Mouse (Mus musculus): Measurements from ENCODE around the gene Rasgrp2. TPM values are rescaled to one million over a fixed set of nuclear protein-coding genes. Genes with fewer than 3 reads are reported as not detected.

Gene Rasgrp2
- total RNA-seq, 1 experiment: 81.7 TPM

DNA sequence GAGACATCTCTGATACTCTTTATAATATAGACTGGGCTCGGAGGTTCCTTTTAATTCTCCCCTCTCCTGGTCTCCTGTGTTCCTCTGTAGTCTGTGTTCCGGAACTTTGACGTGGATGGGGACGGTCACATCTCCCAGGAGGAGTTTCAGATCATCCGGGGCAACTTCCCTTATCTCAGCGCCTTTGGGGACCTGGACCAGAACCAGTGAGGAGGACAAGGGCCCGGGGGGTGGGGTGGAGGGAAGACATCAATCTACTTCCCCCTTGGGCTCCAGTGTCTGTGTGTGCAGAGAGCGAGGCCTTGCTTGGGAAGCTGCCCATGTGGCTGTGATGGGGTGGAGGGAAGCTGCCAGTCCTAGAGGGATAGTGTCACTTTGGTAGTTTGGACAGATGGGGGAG, 9.6 kb downstream of the Rasgrp2 start:
- TF ChIP-seq HCFC1 (IDR thresholded peaks at IDR 0.05; ENCODE audit: borderline replicate concordance, insufficient read depth, low read length) (no peak), ZNF384 (IDR thresholded peaks at IDR 0.05; ENCODE audit: low read depth, low read length) (no peak), MAFK (IDR thresholded peaks at IDR 0.05; ENCODE audit: insufficient read depth, low read depth, low read length) (no peak)
- in situ Hi-C loops (cut with MboI; ENCODE audit: low sequenced_read_pairs in 2 of 2, unreplicated experiment in 2 of 2): no loop called here
- H3K4me3 ChIP-seq (ENCODE audit: insufficient read depth in 1 of 2, low read depth in 1 of 2, low read length in 2 of 2, poor library complexity in 1 of 2, severe bottlenecking in 1 of 2): peak overlapping the region; percentile 45 to 54; a peak in 3 of 4 replicates
- H3K36me3 ChIP-seq (ENCODE audit: control insufficient read depth, insufficient read depth, low read length, poor library complexity, severe bottlenecking): peaks cover 2% of the 10 kb centered on the region; the same call in 1 of the 2 replicates
- peak overlapping the region; percentile 42; the same call in 1 of the 2 replicates for H3K9ac ChIP-seq (ENCODE audit: insufficient read depth, low read depth, low read length, poor library complexity, severe bottlenecking)
- peak overlapping the region; percentile 73; the same call in 1 of the 2 replicates for H3K27ac ChIP-seq (ENCODE audit: insufficient read depth, low read depth, low read length, poor library complexity, severe bottlenecking)
- no peaks in the 10 kb centered on the region for H3K9me3 ChIP-seq (ENCODE audit: control insufficient read depth, insufficient read depth, low read depth, low read length)
- DNase-seq (ENCODE audit: low read depth, low spot score): no peak
- peaks cover 6 to 40% of the 10 kb centered on the region in 2 experiments for H3K4me1 ChIP-seq (ENCODE audit: control insufficient read depth in 2 of 2, insufficient read depth in 2 of 2, low read length in 2 of 2, poor library complexity in 1 of 2)

GRCm38 (mm10) chr19:6409176-6409575, 10.0 kb downstream of the Rasgrp2 start:
- Histone ChIP-seq H3K4me3 (ENCODE audit: insufficient read depth in 1 of 2, low read depth in 1 of 2, low read length in 2 of 2, poor library complexity in 1 of 2, severe bottlenecking in 1 of 2) (no peak overlapping the region), H3K9me3 (ENCODE audit: control insufficient read depth, insufficient read depth, low read depth, low read length) (no peaks in the 10 kb centered on the region), H3K9ac (ENCODE audit: insufficient read depth, low read depth, low read length, poor library complexity, severe bottlenecking) (no peak overlapping the region), H3K27ac (ENCODE audit: insufficient read depth, low read depth, low read length, poor library complexity, severe bottlenecking) (no peak overlapping the region), H3K36me3 (ENCODE audit: control insufficient read depth, insufficient read depth, low read length, poor library complexity, severe bottlenecking) (no peaks in the 10 kb centered on the region; the same call in 1 of the 2 replicates), H3K4me1 (ENCODE audit: control insufficient read depth in 2 of 2, insufficient read depth in 2 of 2, low read length in 2 of 2, poor library complexity in 1 of 2) (peaks cover 7 to 38% of the 10 kb centered on the region in 2 experiments)
- DNase-seq (ENCODE audit: low read depth, low spot score): no peak
- in situ Hi-C loops (cut with MboI; ENCODE audit: low sequenced_read_pairs in 2 of 2, unreplicated experiment in 2 of 2): no loop called here
- TF ChIP-seq ZNF384 (IDR thresholded peaks at IDR 0.05; ENCODE audit: low read depth, low read length) (no peak), MAFK (IDR thresholded peaks at IDR 0.05; ENCODE audit: insufficient read depth, low read depth, low read length) (peak; percentile 58; the same call in 1 of the 2 replicates), HCFC1 (IDR thresholded peaks at IDR 0.05; ENCODE audit: borderline replicate concordance, insufficient read depth, low read length) (no peak), CHD2 (IDR thresholded peaks at IDR 0.05; ENCODE audit: low read depth, low read length) (no peak), ZC3H11A (IDR thresholded peaks at IDR 0.05; ENCODE audit: borderline replicate concordance, low read depth, low read length) (no peak)

DNA sequence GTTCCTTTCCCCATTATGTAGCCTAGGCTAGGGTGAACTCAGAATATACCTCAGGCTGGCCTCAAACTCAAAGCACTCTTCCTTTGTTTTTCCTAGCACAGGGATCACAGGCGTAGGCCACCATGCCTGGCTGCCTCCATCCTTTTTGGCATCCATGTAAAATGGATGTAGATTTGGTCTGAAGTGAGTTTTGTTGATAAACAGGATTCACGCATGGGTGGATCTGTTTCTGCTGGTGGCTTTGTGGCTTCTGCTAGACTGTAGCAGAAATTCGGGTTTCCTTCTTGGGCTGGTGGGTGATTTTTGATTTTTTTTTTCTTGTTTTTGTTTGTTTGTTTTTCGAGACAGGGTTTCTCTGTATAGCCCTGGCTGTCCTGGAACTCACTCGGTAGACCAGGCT, 10.8 kb downstream of the Rasgrp2 start:
- TF ChIP-seq ZNF384 (IDR thresholded peaks at IDR 0.05; ENCODE audit: low read depth, low read length): no peak
- TF ChIP-seq MAFK (IDR thresholded peaks at IDR 0.05; ENCODE audit: insufficient read depth, low read depth, low read length): no peak
- Histone ChIP-seq H3K9me3 (ENCODE audit: control insufficient read depth, insufficient read depth, low read depth, low read length) (no peaks in the 10 kb centered on the region), H3K9ac (ENCODE audit: insufficient read depth, low read depth, low read length, poor library complexity, severe bottlenecking) (no peak overlapping the region), H3K27ac (ENCODE audit: insufficient read depth, low read depth, low read length, poor library complexity, severe bottlenecking) (no peak overlapping the region), H3K4me1 (ENCODE audit: control insufficient read depth in 2 of 2, insufficient read depth in 2 of 2, low read length in 2 of 2, poor library complexity in 1 of 2) (peaks cover 8 to 34% of the 10 kb centered on the region in 2 experiments), H3K36me3 (ENCODE audit: control insufficient read depth, insufficient read depth, low read length, poor library complexity, severe bottlenecking) (peaks cover 2% of the 10 kb centered on the region; the same call in 1 of the 2 replicates), H3K4me3 (ENCODE audit: insufficient read depth in 1 of 2, low read depth in 1 of 2, low read length in 2 of 2, poor library complexity in 1 of 2, severe bottlenecking in 1 of 2) (no peak overlapping the region)
- no peak for DNase-seq (ENCODE audit: low read depth, low spot score)
- in situ Hi-C loops (cut with MboI; ENCODE audit: low sequenced_read_pairs in 2 of 2, unreplicated experiment in 2 of 2): no loop called here

DNA sequence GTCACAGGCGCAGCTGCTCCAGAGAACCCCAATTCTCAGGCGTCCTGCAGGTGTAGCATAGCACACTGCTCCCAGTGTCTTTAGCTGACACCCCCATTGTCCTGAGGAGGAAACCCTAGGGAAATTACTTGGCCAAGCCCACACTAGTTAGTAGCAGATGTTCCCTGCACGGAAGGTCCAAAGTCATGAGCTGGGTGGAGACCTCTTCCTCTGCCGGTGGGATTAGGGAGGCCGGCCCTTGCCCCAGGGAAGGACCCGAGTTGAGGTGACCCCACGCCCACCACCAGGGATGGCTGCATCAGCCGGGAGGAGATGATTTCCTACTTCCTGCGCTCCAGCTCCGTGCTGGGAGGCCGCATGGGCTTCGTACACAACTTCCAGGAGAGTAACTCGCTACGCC, 13.7 kb downstream of the Rasgrp2 start:
- Histone ChIP-seq H3K27ac (ENCODE audit: insufficient read depth, low read depth, low read length, poor library complexity, severe bottlenecking) (peak overlapping the region; percentile 32; the same call in 1 of the 2 replicates), H3K4me3 (ENCODE audit: insufficient read depth in 1 of 2, low read depth in 1 of 2, low read length in 2 of 2, poor library complexity in 1 of 2, severe bottlenecking in 1 of 2) (peak overlapping the region; percentile 11 to 61), H3K9me3 (ENCODE audit: control insufficient read depth, insufficient read depth, low read depth, low read length) (no peaks in the 10 kb centered on the region), H3K36me3 (ENCODE audit: control insufficient read depth, insufficient read depth, low read length, poor library complexity, severe bottlenecking) (peaks cover 2% of the 10 kb centered on the region; the same call in 1 of the 2 replicates), H3K9ac (ENCODE audit: insufficient read depth, low read depth, low read length, poor library complexity, severe bottlenecking) (peak overlapping the region; percentile 65; the same call in 1 of the 2 replicates), H3K4me1 (ENCODE audit: control insufficient read depth in 2 of 2, insufficient read depth in 2 of 2, low read length in 2 of 2, poor library complexity in 1 of 2) (peaks cover 15 to 49% of the 10 kb centered on the region in 2 experiments)
- TF ChIP-seq CHD2 (IDR thresholded peaks at IDR 0.05; ENCODE audit: low read depth, low read length): no peak
- TF ChIP-seq MAFK (IDR thresholded peaks at IDR 0.05; ENCODE audit: insufficient read depth, low read depth, low read length): no peak
- TF ChIP-seq ZC3H11A (IDR thresholded peaks at IDR 0.05; ENCODE audit: borderline replicate concordance, low read depth, low read length): no peak
- no peak for DNase-seq (ENCODE audit: low read depth, low spot score)
- in situ Hi-C loops (cut with MboI; ENCODE audit: low sequenced_read_pairs in 2 of 2, unreplicated experiment in 2 of 2): no loop called here

GRCm38 (mm10) chr19:6415454-6415853, 16.3 kb downstream of the Rasgrp2 start:
- H3K9ac ChIP-seq (ENCODE audit: insufficient read depth, low read depth, low read length, poor library complexity, severe bottlenecking): peak overlapping the region; percentile 0; the same call in 1 of the 2 replicates
- DNase-seq (ENCODE audit: low read depth, low spot score): no peak
- in situ Hi-C loops (cut with MboI; ENCODE audit: low sequenced_read_pairs in 2 of 2, unreplicated experiment in 2 of 2): no loop called here
- H3K36me3 ChIP-seq (ENCODE audit: control insufficient read depth, insufficient read depth, low read length, poor library complexity, severe bottlenecking): peaks cover 2% of the 10 kb centered on the region; the same call in 1 of the 2 replicates
- TF ChIP-seq ZNF384 (IDR thresholded peaks at IDR 0.05; ENCODE audit: low read depth, low read length) (no peak), HCFC1 (IDR thresholded peaks at IDR 0.05; ENCODE audit: borderline replicate concordance, insufficient read depth, low read length) (no peak), MAFK (IDR thresholded peaks at IDR 0.05; ENCODE audit: insufficient read depth, low read depth, low read length) (no peak), CHD2 (IDR thresholded peaks at IDR 0.05; ENCODE audit: low read depth, low read length) (no peak), ZC3H11A (IDR thresholded peaks at IDR 0.05; ENCODE audit: borderline replicate concordance, low read depth, low read length) (no peak)
- no peaks in the 10 kb centered on the region for H3K9me3 ChIP-seq (ENCODE audit: control insufficient read depth, insufficient read depth, low read depth, low read length)
- H3K27ac ChIP-seq (ENCODE audit: insufficient read depth, low read depth, low read length, poor library complexity, severe bottlenecking): peak overlapping the region; percentile 80; the same call in 1 of the 2 replicates
- H3K4me3 ChIP-seq (ENCODE audit: insufficient read depth in 1 of 2, low read depth in 1 of 2, low read length in 2 of 2, poor library complexity in 1 of 2, severe bottlenecking in 1 of 2): no peak overlapping the region
- peaks cover 15 to 45% of the 10 kb centered on the region in 2 experiments for H3K4me1 ChIP-seq (ENCODE audit: control insufficient read depth in 2 of 2, insufficient read depth in 2 of 2, low read length in 2 of 2, poor library complexity in 1 of 2)
